Mouse (Mus musculus) midbrain, postnatal 0 days (tissue): ENCODE data around the gene Cisd1. TPM values are rescaled to one million over a fixed set of nuclear protein-coding genes. Genes with fewer than 3 reads are reported as not detected.

ENCODE experiments used
- ATAC-seq: fragments of 200-750 bp; cut with Nextera tagmentation; 2 replicates; pipeline ENCODE4 v1.8.0; 2017; ENCODE audit warnings: moderate number of reproducible peaks, mild to moderate bottlenecking, moderate TSS enrichment, moderate library complexity; ENCODE audit not compliant: low FRiP score
- DNase-seq: peaks from one replicate; pipeline ENCODE4 v3.0.0-alpha.2; 2015; ENCODE audit warnings: low spot score
- H3K27ac ChIP-seq: fragments of 300-500 bp; sonication (generic); 2 replicates; pipeline ENCODE4 v1.5.1; 2014; ENCODE audit warnings: low read depth, mild to moderate bottlenecking, low read length, mixed read lengths
- H3K27me3 ChIP-seq: fragments of 300-500 bp; sonication (generic); 2 replicates; pipeline ENCODE4 v1.6.1; 2014; ENCODE audit warnings: low read length, control low read depth, mixed read lengths; ENCODE audit not compliant: insufficient read depth
- H3K36me3 ChIP-seq: fragments of 300-500 bp; sonication (generic); 2 replicates; pipeline ENCODE4 v1.6.1; 2014; ENCODE audit warnings: low read length, control low read depth, mixed read lengths; ENCODE audit not compliant: insufficient read depth
- H3K4me1 ChIP-seq: fragments of 300-500 bp; sonication (generic); 2 replicates; pipeline ENCODE4 v1.6.1; 2014; ENCODE audit warnings: mild to moderate bottlenecking, control low read depth, antibody characterized with exemption, low read length, mixed read lengths; ENCODE audit not compliant: insufficient read depth
- H3K4me2 ChIP-seq: fragments of 300-500 bp; sonication (generic); 2 replicates; pipeline ENCODE4 v1.6.1; 2014; ENCODE audit warnings: low read depth, mild to moderate bottlenecking, low read length, mixed read lengths; ENCODE audit not compliant: poor library complexity, severe bottlenecking
- H3K4me3 ChIP-seq: fragments of 300-500 bp; sonication (generic); 2 replicates; pipeline ENCODE4 v1.5.1; 2014; ENCODE audit warnings: low read depth, mild to moderate bottlenecking, low read length, moderate library complexity
- H3K9ac ChIP-seq: fragments of 300-500 bp; sonication (generic); replicated peaks from 2 replicates; pipeline ENCODE4 v1.6.1; 2014; ENCODE audit warnings: mild to moderate bottlenecking, low read length, moderate library complexity, mixed read lengths; ENCODE audit not compliant: poor library complexity, severe bottlenecking
- H3K9me3 ChIP-seq: fragments of 300-500 bp; sonication (generic); 2 replicates; pipeline ENCODE4 v1.6.1; 2016; ENCODE audit warnings: low read length, control low read depth
- CTCF ChIP-seq: IDR thresholded peaks from 2 replicates; pipeline ENCODE4 v1.5.1; 2016; ENCODE audit warnings: antibody characterized with exemption, mild to moderate bottlenecking
- WGBS: fragments of 180-500 bp; shearing (Covaris S2); extraction: QIAGEN DNeasy Blood & Tissue Kit; methylation state at CpG from one replicate; pipeline ENCODE4 v1.1.7; 2014; 5-methylcytosine and 5-hydroxymethylcytosine counted together
- polyA plus RNA-seq: library from polyadenylated mRNA; unstranded; fragments of >200 nt; fragmentation: Nextera tagmentation; extraction: Ambion mirVana; gene quantifications from 2 replicates; pipeline ENCODE4 v1.2.1, GENCODE M21; 2015
- total RNA-seq: library from RNA; depleted of rRNA; stranded (reverse); fragments of >200 nt; gene quantifications from 2 replicates; pipeline ENCODE4 v1.2.3, GENCODE M21; 2014

Gene Cisd1
- total and polyA plus RNA-seq, 2 experiments from 2014 or later: 92.1 to 378 TPM

- ATAC-seq (no peak), DNase-seq (peak; percentile 20)
- Histone ChIP-seq H3K9me3 (no peaks in the 10 kb centered on the region), H3K36me3 (no peaks in the 10 kb centered on the region), H3K27me3 (no peaks in the 10 kb centered on the region), H3K4me1 (no peaks in the 10 kb centered on the region), H3K4me2 (no peak overlapping the region), H3K27ac (no peak overlapping the region), H3K4me3 (no peak overlapping the region), H3K9ac (no peak overlapping the region)
- no peak for TF ChIP-seq CTCF
- 82% methylated on average over 11 of the region's 11 CpGs for WGBS
Observed at GRCm38 (mm10) chr10:71316056-71316455, 28.7 kb downstream of the Cisd1 start.

GRCm38 (mm10) chr10:71314596-71314995 is 30.2 kb downstream of the Cisd1 start:
- no peak overlapping the region for H3K4me2 ChIP-seq

GRCm38 (mm10) chr10:71310288-71310687 is 34.5 kb downstream of the Cisd1 start:
- DNase-seq (no peak), ATAC-seq (no peak)
- no peak for TF ChIP-seq CTCF
- Histone ChIP-seq H3K4me2 (no peak overlapping the region), H3K9ac (no peak overlapping the region), H3K4me1 (no peaks in the 10 kb centered on the region), H3K9me3 (no peaks in the 10 kb centered on the region), H3K27me3 (no peaks in the 10 kb centered on the region), H3K4me3 (no peak overlapping the region), H3K27ac (no peak overlapping the region), H3K36me3 (no peaks in the 10 kb centered on the region)
- WGBS: 40% methylated on average over 3 of the region's 3 CpGs

More at GRCm38 (mm10) chr10:71314596-71314995, 30.2 kb downstream of the Cisd1 start:
- Histone ChIP-seq H3K4me3 (no peak overlapping the region), H3K36me3 (no peaks in the 10 kb centered on the region), H3K27ac (no peak overlapping the region), H3K9ac (no peak overlapping the region), H3K9me3 (no peaks in the 10 kb centered on the region), H3K4me1 (no peaks in the 10 kb centered on the region), H3K27me3 (no peaks in the 10 kb centered on the region)
- ATAC-seq (no peak), DNase-seq (no peak)
- TF ChIP-seq CTCF: no peak
- 87% methylated on average over 3 of the region's 3 CpGs for WGBS

DNA sequence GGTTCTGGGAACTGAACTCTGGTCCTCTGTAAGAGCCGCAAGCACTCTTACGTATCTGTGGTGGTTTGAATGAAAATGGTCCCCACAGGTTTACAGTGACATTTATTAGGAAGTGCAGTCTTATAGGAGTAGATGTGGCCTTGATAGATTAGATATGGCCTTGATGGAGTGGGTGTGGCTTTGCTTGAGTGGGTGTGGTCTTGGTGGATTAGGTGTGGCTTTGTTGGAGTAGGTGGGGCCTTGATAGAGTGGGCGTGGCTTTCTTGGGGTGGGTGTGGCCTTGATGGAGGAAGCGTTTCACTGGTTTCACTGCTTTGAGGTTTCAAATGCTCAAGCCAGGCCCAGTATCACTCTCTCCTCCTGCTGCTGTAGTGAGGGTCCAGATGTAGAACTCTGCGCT is 36.6 kb downstream of the Cisd1 start:
- no peak overlapping the region for H3K27ac ChIP-seq
- no peak for ATAC-seq
- no peaks in the 10 kb centered on the region for H3K36me3 ChIP-seq
- H3K4me3 ChIP-seq: no peak overlapping the region
- H3K9me3 ChIP-seq: no peaks in the 10 kb centered on the region
- no peaks in the 10 kb centered on the region for H3K27me3 ChIP-seq
- H3K4me2 ChIP-seq: no peak overlapping the region
- no peak for DNase-seq
- H3K9ac ChIP-seq: no peak overlapping the region
- TF ChIP-seq CTCF: no peak
- WGBS: 97% methylated on average over 5 of the region's 5 CpGs
- no peaks in the 10 kb centered on the region for H3K4me1 ChIP-seq

GRCm38 (mm10) chr10:71306759-71307158 is 38.0 kb downstream of the Cisd1 start:
- Histone ChIP-seq H3K4me3 (no peak overlapping the region), H3K36me3 (no peaks in the 10 kb centered on the region)
- WGBS: 75% methylated on average over 6 of the region's 6 CpGs

GRCm38 (mm10) chr10:71306190-71306589 is 38.6 kb downstream of the Cisd1 start:
- Histone ChIP-seq H3K4me3 (no peak overlapping the region), H3K27me3 (no peaks in the 10 kb centered on the region), H3K9ac (no peak overlapping the region), H3K27ac (no peak overlapping the region), H3K36me3 (no peaks in the 10 kb centered on the region), H3K4me2 (peak overlapping the region; percentile 31; the same call in 1 of the 2 replicates), H3K9me3 (no peaks in the 10 kb centered on the region), H3K4me1 (no peaks in the 10 kb centered on the region)
- no peak for ATAC-seq
- 32% methylated on average over 6 of the region's 6 CpGs for WGBS
- peak; percentile 54 for DNase-seq
- TF ChIP-seq CTCF: peak; percentile 72

More at GRCm38 (mm10) chr10:71306759-71307158, 38.0 kb downstream of the Cisd1 start:
- ATAC-seq (no peak), DNase-seq (no peak)
- H3K9ac ChIP-seq: no peak overlapping the region
- no peak overlapping the region for H3K4me2 ChIP-seq
- no peaks in the 10 kb centered on the region for H3K9me3 ChIP-seq
- no peaks in the 10 kb centered on the region for H3K4me1 ChIP-seq
- no peaks in the 10 kb centered on the region for H3K27me3 ChIP-seq
- no peak for TF ChIP-seq CTCF
- no peak overlapping the region for H3K27ac ChIP-seq
